Mouse (Mus musculus): ENCODE measurements around the gene Abhd4.

DNA sequence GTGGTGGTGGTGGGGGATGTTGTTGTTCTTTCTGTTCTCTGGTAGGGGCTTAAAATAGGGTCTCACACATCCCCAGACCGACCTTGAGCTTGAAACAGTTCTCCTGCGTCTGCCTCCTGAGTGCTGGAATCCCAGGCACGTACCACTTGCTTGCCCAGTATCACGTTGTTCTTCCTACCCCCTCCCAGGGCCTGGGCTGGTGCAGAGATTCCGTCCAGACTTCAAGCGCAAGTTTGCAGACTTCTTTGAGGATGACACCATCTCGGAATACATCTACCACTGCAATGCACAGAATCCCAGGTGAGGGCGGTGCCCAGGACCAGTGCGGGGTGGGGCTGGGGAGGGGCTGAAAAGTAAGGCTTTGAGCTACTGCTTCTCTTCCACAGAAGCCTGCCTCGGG is 11.1 kb downstream of the Abhd4 start:
- no peak for TF ChIP-seq CTCF (conservative IDR thresholded peaks at IDR 0.05; ENCODE audit: insufficient read depth, insufficient read length, low read depth, low read length)
- no peak for TF ChIP-seq POLR2A (IDR thresholded peaks at IDR 0.05; ENCODE audit: low read depth, low read length)
